Mouse (Mus musculus) midbrain, embryonic 14.5 days (tissue): Measurements from ENCODE around the gene Klk15. TPM values are rescaled to one million over a fixed set of nuclear protein-coding genes. Genes with fewer than 3 reads are reported as not detected.
"Not testable (repeated sequence)": the region's sequence is repeated elsewhere in the genome, so short reads cannot be mapped to it uniquely, and the experiment has no call there.

Experiments
- ATAC-seq: fragments of 200-750 bp; cut with Nextera tagmentation; 2 replicates; pipeline ENCODE4 v1.8.0; 2017; ENCODE audit warnings: moderate number of reproducible peaks, moderate library complexity; ENCODE audit not compliant: low FRiP score, low TSS enrichment
- DNase-seq: peaks from one replicate; pipeline ENCODE4 v3.0.0-alpha.2; 2015
- H3K27ac ChIP-seq: fragments of 300-500 bp; sonication (generic); replicated peaks from 2 replicates; pipeline ENCODE4 v1.5.1; 2014; ENCODE audit warnings: mild to moderate bottlenecking, low read depth, low read length, moderate library complexity
- H3K27me3 ChIP-seq: fragments of 300-500 bp; sonication (generic); 2 replicates; pipeline ENCODE4 v1.6.1; 2014; ENCODE audit warnings: low read length, control low read depth, mixed read lengths; ENCODE audit not compliant: control insufficient read depth, insufficient read depth
- H3K36me3 ChIP-seq: fragments of 300-500 bp; sonication (generic); 2 replicates; pipeline ENCODE4 v1.6.1; 2014; ENCODE audit warnings: low read length, control low read depth; ENCODE audit not compliant: control insufficient read depth, insufficient read depth
- H3K4me1 ChIP-seq: fragments of 300-500 bp; sonication (generic); 2 replicates; pipeline ENCODE4 v1.6.1; 2014; ENCODE audit warnings: mild to moderate bottlenecking, antibody characterized with exemption, low read length, control low read depth; ENCODE audit not compliant: control insufficient read depth, insufficient read depth
- H3K4me2 ChIP-seq: fragments of 300-500 bp; sonication (generic); 2 replicates; pipeline ENCODE4 v1.6.1; 2014; ENCODE audit warnings: mild to moderate bottlenecking, low read length, moderate library complexity
- H3K4me3 ChIP-seq: fragments of 300-500 bp; sonication (generic); replicated peaks from 2 replicates; pipeline ENCODE4 v1.5.1; 2014; ENCODE audit warnings: low read depth, low read length
- H3K9ac ChIP-seq: fragments of 300-500 bp; sonication (generic); replicated peaks from 2 replicates; pipeline ENCODE4 v1.6.1; 2014; ENCODE audit warnings: mild to moderate bottlenecking, low read length, moderate library complexity
- H3K9me3 ChIP-seq: fragments of 300-500 bp; sonication (generic); 2 replicates; pipeline ENCODE4 v1.6.1; 2016; ENCODE audit warnings: low read length, control low read depth, mixed read lengths; ENCODE audit not compliant: control insufficient read depth
- WGBS: fragments of 180-500 bp; shearing (Covaris S2); extraction: QIAGEN DNeasy Blood & Tissue Kit; methylation state at CpG from one replicate; pipeline ENCODE4 v1.1.7; 2014; 5-methylcytosine and 5-hydroxymethylcytosine counted together
- polyA plus RNA-seq: library from polyadenylated mRNA; unstranded; fragments of >200 nt; fragmentation: Nextera tagmentation; extraction: Ambion mirVana; gene quantifications from 2 replicates; pipeline ENCODE4 v1.2.1, GENCODE M21; 2014

The Klk15 gene
- polyA plus RNA-seq, 1 experiment from 2014 or later = not detected

- H3K36me3 ChIP-seq = no peaks in the 10 kb centered on the region
- H3K27ac ChIP-seq = no peak within 1 kb of the TSS
- no peak within 1 kb of the TSS for H3K9ac ChIP-seq
- DNase-seq (no peak), ATAC-seq (no peak)
- WGBS = 86% methylated on average over 2 of the region's 2 CpGs
- H3K27me3 ChIP-seq = no peaks in the 10 kb centered on the region
- no peak within 1 kb of the TSS for H3K4me3 ChIP-seq
- H3K9me3 ChIP-seq = no peaks in the 10 kb centered on the region
- H3K4me1 ChIP-seq = no peaks in the 10 kb centered on the region
- no peak within 1 kb of the TSS for H3K4me2 ChIP-seq
Measured at GRCm38 (mm10) chr7:43950364-43950763, 16.8 kb downstream of the Klk15 start, which contains the start of gene Klk1b8. Gene Klk1b8, plus strand, starts transcription at chr7:43950664.

DNA sequence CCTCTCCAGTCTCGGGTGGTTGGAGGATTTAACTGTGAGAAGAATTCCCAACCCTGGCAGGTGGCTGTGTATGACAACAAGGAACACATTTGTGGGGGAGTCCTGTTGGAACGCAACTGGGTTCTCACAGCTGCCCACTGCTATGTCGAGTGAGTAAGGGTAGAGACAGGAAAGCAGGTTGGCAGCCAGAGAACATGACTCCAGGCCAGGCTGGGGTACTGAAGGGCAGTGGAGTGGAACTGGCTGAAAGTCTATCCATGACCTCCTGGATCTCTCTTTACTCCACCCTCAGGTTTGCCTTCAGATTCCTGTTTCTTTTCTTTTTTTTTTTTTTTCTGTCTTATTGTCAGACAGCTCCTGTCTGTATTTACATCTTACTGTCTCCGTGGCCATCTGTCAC is 19.2 kb downstream of the Klk15 start:
- no peak for ATAC-seq
- Histone ChIP-seq H3K4me1 (no peaks in the 10 kb centered on the region), H3K27me3 (no peaks in the 10 kb centered on the region), H3K9me3 (no peaks in the 10 kb centered on the region), H3K36me3 (no peaks in the 10 kb centered on the region), H3K9ac (no peak overlapping the region), H3K4me3 (no peak overlapping the region), H3K27ac (no peak overlapping the region), H3K4me2 (no peak overlapping the region)
- 61% methylated on average over 4 of the region's 4 CpGs for WGBS
- no peak for DNase-seq

DNA sequence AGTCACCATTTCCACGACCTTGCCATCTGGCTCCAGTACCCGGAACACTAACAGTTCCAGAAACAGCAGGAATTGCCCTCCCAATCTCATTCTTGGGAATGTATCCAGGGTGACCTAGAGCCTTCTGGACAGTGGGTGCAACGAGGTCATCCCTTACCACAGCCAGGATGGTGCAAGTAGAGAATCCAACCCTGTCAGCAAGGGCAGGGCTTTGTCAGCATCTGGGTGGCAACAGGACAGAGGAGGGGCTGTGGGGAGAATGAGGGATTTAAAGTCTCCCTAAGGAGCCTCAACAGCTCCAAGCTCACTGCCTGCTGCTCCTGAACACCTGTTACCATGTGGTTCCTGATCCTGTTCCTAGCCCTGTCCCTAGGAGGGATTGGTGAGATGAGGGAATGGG is 32.9 kb downstream of the Klk15 start, which contains the start of gene Klk1b1:
Klk1b1 (plus strand) TSS at position 301 of the 400 bp plus-strand sequence.
- Histone ChIP-seq H3K36me3 (no peaks in the 10 kb centered on the region), H3K4me3 (no peak within 1 kb of the TSS), H3K27me3 (no peaks in the 10 kb centered on the region), H3K9ac (no peak within 1 kb of the TSS), H3K27ac (no peak within 1 kb of the TSS), H3K4me1 (no peaks in the 10 kb centered on the region), H3K9me3 (no peaks in the 10 kb centered on the region), H3K4me2 (no peak within 1 kb of the TSS)
- ATAC-seq = no peak
- no peak for DNase-seq
- WGBS = 65% methylated on average over 3 of the region's 3 CpGs

DNA sequence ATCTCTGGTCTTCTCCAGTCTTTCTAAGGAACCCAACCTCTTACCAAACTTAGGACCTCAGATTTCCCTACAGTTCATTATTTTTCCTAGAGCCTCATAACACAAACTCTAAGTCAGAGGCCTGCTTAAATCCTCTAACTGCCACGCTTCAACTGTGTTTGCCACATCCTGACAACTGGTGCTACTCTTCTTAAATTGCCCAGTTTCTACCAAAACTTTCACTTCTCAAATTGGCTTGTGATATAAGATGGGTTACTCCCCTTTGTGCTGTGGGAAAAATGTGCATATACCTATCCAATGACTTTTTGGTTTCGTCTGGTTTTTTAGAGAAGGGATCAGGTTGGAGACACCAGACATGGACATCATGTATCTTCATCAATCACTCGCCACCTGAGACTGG is 33.5 kb downstream of the Klk15 start:
- WGBS = 84% methylated on average over 3 of the region's 3 CpGs
- Histone ChIP-seq H3K9ac (no peak overlapping the region), H3K9me3 (no peaks in the 10 kb centered on the region), H3K36me3 (no peaks in the 10 kb centered on the region), H3K27me3 (no peaks in the 10 kb centered on the region), H3K27ac (no peak overlapping the region), H3K4me3 (no peak overlapping the region), H3K4me1 (no peaks in the 10 kb centered on the region), H3K4me2 (no peak overlapping the region)
- no peak for ATAC-seq
- no peak for DNase-seq

DNA sequence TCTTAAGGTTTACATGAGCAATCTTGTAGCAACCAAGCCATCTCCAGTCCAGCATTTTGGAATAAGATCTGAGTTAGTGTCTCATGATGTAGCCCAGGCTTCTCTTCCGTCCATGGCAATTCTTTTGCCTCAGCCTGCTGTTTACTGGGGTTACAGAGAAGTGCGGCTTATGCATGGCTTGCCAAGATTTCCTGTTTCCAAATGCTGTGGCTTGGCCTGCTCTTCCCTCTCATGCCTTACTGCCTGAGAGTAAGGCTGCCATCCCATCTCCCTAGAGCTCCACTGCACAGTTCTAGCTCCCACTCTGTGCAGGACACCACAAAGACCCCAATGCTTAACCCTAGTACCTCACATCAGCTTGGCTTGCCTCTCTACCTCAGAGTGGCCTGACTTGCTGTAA is 34.1 kb downstream of the Klk15 start:
- Histone ChIP-seq H3K4me3 (no peak overlapping the region), H3K9ac (no peak overlapping the region), H3K27ac (no peak overlapping the region), H3K4me2 (no peak overlapping the region), H3K36me3 (no peaks in the 10 kb centered on the region), H3K27me3 (no peaks in the 10 kb centered on the region), H3K4me1 (no peaks in the 10 kb centered on the region), H3K9me3 (no peaks in the 10 kb centered on the region)
- 85% methylated on average over 2 of the region's 2 CpGs for WGBS
- no peak for DNase-seq
- ATAC-seq = no peak

- H3K9ac ChIP-seq, H3K4me2 ChIP-seq, H3K4me3 ChIP-seq, ATAC-seq, DNase-seq, H3K27ac ChIP-seq, H3K4me1 ChIP-seq, H3K36me3 ChIP-seq, H3K27me3 ChIP-seq, H3K9me3 ChIP-seq: not testable (repeated sequence)
- WGBS = 86% methylated on average over 1 of the region's 1 CpGs
Measured at GRCm38 (mm10) chr7:43975761-43976160, 42.2 kb downstream of the Klk15 start, which contains the start of gene Klk1b9. Gene Klk1b9, plus strand, starts transcription at chr7:43976061.

DNA sequence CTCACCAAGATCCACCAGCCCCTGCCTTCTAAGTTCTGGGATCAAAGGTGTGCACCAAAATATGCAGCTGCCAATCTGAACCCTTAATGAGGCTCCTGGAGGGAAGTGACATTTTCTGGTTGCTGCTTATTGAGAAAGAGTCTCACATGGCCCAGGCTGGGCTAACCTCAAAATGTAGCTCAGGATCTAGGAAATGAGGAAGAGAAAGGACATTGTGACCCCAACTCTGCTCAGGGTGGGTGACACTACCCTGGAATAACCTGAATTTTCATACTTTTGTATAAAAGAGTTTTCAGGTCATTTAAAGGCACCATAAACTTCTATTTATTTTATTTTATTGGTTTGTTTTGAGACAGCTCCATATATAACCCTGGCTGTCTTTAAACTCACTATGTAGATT is 52.1 kb downstream of the Klk15 start:
- no peaks in the 10 kb centered on the region for H3K9me3 ChIP-seq
- H3K36me3 ChIP-seq = no peaks in the 10 kb centered on the region
- H3K9ac ChIP-seq = no peak overlapping the region
- H3K4me2 ChIP-seq = no peak overlapping the region
- no peak overlapping the region for H3K4me3 ChIP-seq
- no peak overlapping the region for H3K27ac ChIP-seq
- ATAC-seq (no peak), DNase-seq (no peak)
- no peaks in the 10 kb centered on the region for H3K27me3 ChIP-seq
- no peaks in the 10 kb centered on the region for H3K4me1 ChIP-seq

Other genes starting within 250 kb of the Klk15 start
- gene Klk14, start 243.3 kb upstream of the Klk15 start, polyA plus RNA-seq = not detected in 2 replicates
- gene Klk13, start 221.2 kb upstream of the Klk15 start, polyA plus RNA-seq = not detected in 2 replicates
- not detected in 2 replicates for gene Klk12, start 164.8 kb upstream of the Klk15 start, polyA plus RNA-seq
- gene Klk11, start 159.1 kb upstream of the Klk15 start, polyA plus RNA-seq = not detected in 2 replicates
- not detected in 2 replicates for gene Klk10, start 152.7 kb upstream of the Klk15 start, polyA plus RNA-seq
- not detected in 2 replicates for gene Klk9, start 141.8 kb upstream of the Klk15 start, polyA plus RNA-seq
- gene Klk8, start 136.2 kb upstream of the Klk15 start, polyA plus RNA-seq = 6.2 and 6.7 TPM in 2 replicates
- not detected in 2 replicates for gene Klk7, start 122.4 kb upstream of the Klk15 start, polyA plus RNA-seq
- gene Klk6, start 109.2 kb upstream of the Klk15 start, polyA plus RNA-seq = not detected in 2 replicates
- not detected in 2 replicates for gene Klk5, start 91.8 kb upstream of the Klk15 start, polyA plus RNA-seq
- not detected in 2 replicates for gene Klk4, start 52.6 kb upstream of the Klk15 start, polyA plus RNA-seq
- gene Klk1b8, start 16.9 kb downstream of the Klk15 start, polyA plus RNA-seq = not detected in 2 replicates
- not detected in 2 replicates for gene Klk1b1, start 33.0 kb downstream of the Klk15 start, polyA plus RNA-seq
- not detected in 2 replicates for gene Klk1b9, start 42.3 kb downstream of the Klk15 start, polyA plus RNA-seq
- not detected in 2 replicates for gene Klk1b11, start 62.1 kb downstream of the Klk15 start, polyA plus RNA-seq
- gene Klk1b26, start 78.4 kb downstream of the Klk15 start, polyA plus RNA-seq = not detected in 2 replicates
- gene Klk1b27, start 118.5 kb downstream of the Klk15 start, polyA plus RNA-seq = not detected in 2 replicates
- gene Klk1b21, start 168.6 kb downstream of the Klk15 start, polyA plus RNA-seq = not detected in 2 replicates
- gene Klk1b22, start 178.9 kb downstream of the Klk15 start, polyA plus RNA-seq = not detected in 2 replicates
- not detected in 2 replicates for gene Klk1b16, start 203.0 kb downstream of the Klk15 start, polyA plus RNA-seq